Mouse (Mus musculus) liver, embryonic 11.5 days (tissue): ENCODE results near the gene Cables2. TPM values are rescaled to one million over a fixed set of nuclear protein-coding genes. Genes with fewer than 3 reads are reported as not detected.

ENCODE experiments used
- ATAC-seq: fragments of 200-750 bp; cut with Nextera tagmentation; replicated peaks from 2 replicates; pipeline ENCODE4 v1.8.0; 2017; ENCODE audit warnings: moderate number of reproducible peaks, mild to moderate bottlenecking, moderate TSS enrichment, moderate library complexity; ENCODE audit not compliant: low FRiP score
- DNase-seq: peaks from one replicate; pipeline ENCODE4 v3.0.0-alpha.2; 2017; ENCODE audit warnings: low spot score
- H3K27ac ChIP-seq: fragments of 300-500 bp; sonication (generic); 2 replicates; pipeline ENCODE4 v1.5.1; 2014; ENCODE audit warnings: mild to moderate bottlenecking, low read depth, low read length, control low read depth
- H3K27me3 ChIP-seq: fragments of 300-500 bp; sonication (generic); replicated peaks from 2 replicates; pipeline ENCODE4 v1.6.1; 2014; ENCODE audit warnings: low read length, mixed read lengths; ENCODE audit not compliant: control insufficient read depth, insufficient read depth
- H3K36me3 ChIP-seq: fragments of 300-500 bp; sonication (generic); 2 replicates; pipeline ENCODE4 v1.6.1; 2014; ENCODE audit warnings: mild to moderate bottlenecking, low read length, moderate library complexity, mixed read lengths; ENCODE audit not compliant: control insufficient read depth, insufficient read depth
- H3K4me1 ChIP-seq: fragments of 300-500 bp; sonication (generic); replicated peaks from 2 replicates; pipeline ENCODE4 v1.6.1; 2014; ENCODE audit warnings: low read length, mixed read lengths; ENCODE audit not compliant: control insufficient read depth, insufficient read depth
- H3K4me2 ChIP-seq: fragments of 300-500 bp; sonication (generic); 2 replicates; pipeline ENCODE4 v1.6.1; 2014; ENCODE audit warnings: mild to moderate bottlenecking, control low read depth, moderate library complexity
- H3K4me3 ChIP-seq: fragments of 300-500 bp; sonication (generic); 2 replicates; pipeline ENCODE4 v1.5.1; 2014; ENCODE audit warnings: low read depth, low read length, control low read depth
- H3K9ac ChIP-seq: fragments of 300-500 bp; sonication (generic); 2 replicates; pipeline ENCODE4 v1.6.1; 2014; ENCODE audit warnings: low read depth, low read length, control low read depth
- H3K9me3 ChIP-seq: fragments of 300-500 bp; sonication (generic); 2 replicates; pipeline ENCODE4 v1.6.1; 2016; ENCODE audit warnings: low read length, inconsistent platforms, mixed read lengths; ENCODE audit not compliant: control insufficient read depth
- WGBS: fragments of 180-500 bp; shearing (Covaris S2); extraction: QIAGEN DNeasy Blood & Tissue Kit; methylation state at CpG from one replicate; pipeline ENCODE4 v1.1.7; 2014; 5-methylcytosine and 5-hydroxymethylcytosine counted together
- polyA plus RNA-seq: library from polyadenylated mRNA; unstranded; fragments of >200 nt; fragmentation: Nextera tagmentation; extraction: Ambion mirVana; gene quantifications from 2 replicates; pipeline ENCODE4 v1.2.1, GENCODE M21; 2014

Cables2 gene
- polyA plus RNA-seq, 1 experiment from 2014 or later: 9.4 TPM

- Histone ChIP-seq H3K27ac (no peak overlapping the region), H3K4me3 (no peak overlapping the region), H3K4me1 (peaks cover 16% of the 10 kb centered on the region), H3K4me2 (no peak overlapping the region), H3K36me3 (no peaks in the 10 kb centered on the region), H3K27me3 (peaks cover 34% of the 10 kb centered on the region), H3K9ac (no peak overlapping the region), H3K9me3 (no peaks in the 10 kb centered on the region)
- WGBS: 92% methylated on average over 9 of the region's 9 CpGs
- ATAC-seq (no peak), DNase-seq (no peak)
Observed at GRCm38 (mm10) chr2:180221051-180221450, 52.2 kb downstream of the Cables2 start.

- no peak overlapping the region for H3K4me3 ChIP-seq
- no peak for ATAC-seq
- H3K27me3 ChIP-seq: peaks cover 26% of the 10 kb centered on the region
- H3K9ac ChIP-seq: no peak overlapping the region
- no peak for DNase-seq
- 60% methylated on average over 9 of the region's 9 CpGs for WGBS
- no peak overlapping the region for H3K4me2 ChIP-seq
- peaks cover 17% of the 10 kb centered on the region for H3K4me1 ChIP-seq
- no peak overlapping the region for H3K27ac ChIP-seq
- no peaks in the 10 kb centered on the region for H3K36me3 ChIP-seq
- no peaks in the 10 kb centered on the region for H3K9me3 ChIP-seq
Observed at GRCm38 (mm10) chr2:180220165-180220564, 53.1 kb downstream of the Cables2 start.

- no peak for ATAC-seq
- Histone ChIP-seq H3K36me3 (no peaks in the 10 kb centered on the region), H3K27ac (peak overlapping the region; percentile 13; the same call in 1 of the 2 replicates)
Observed at GRCm38 (mm10) chr2:180219145-180219943, 54.0 kb downstream of the Cables2 start.

GRCm38 (mm10) chr2:180218677-180219076 lies 54.6 kb downstream of the Cables2 start:
- Histone ChIP-seq H3K27ac (peak overlapping the region; percentile 13; the same call in 1 of the 2 replicates), H3K9me3 (no peaks in the 10 kb centered on the region), H3K4me2 (no peak overlapping the region), H3K36me3 (0 out of 2 replicates have a peak, but pooled peaks cover 2% of the 10 kb centered on the region), H3K4me3 (no peak overlapping the region), H3K4me1 (peaks cover 26% of the 10 kb centered on the region), H3K27me3 (peaks cover 11% of the 10 kb centered on the region), H3K9ac (no peak overlapping the region; the same call in 1 of the 2 replicates)
- WGBS: 40% methylated on average over 5 of the region's 5 CpGs
- ATAC-seq: no peak
- no peak for DNase-seq

More at GRCm38 (mm10) chr2:180219145-180219943, 54.0 kb downstream of the Cables2 start:
- Histone ChIP-seq H3K4me2 (no peak overlapping the region), H3K4me1 (peaks cover 24% of the 10 kb centered on the region), H3K9ac (no peak overlapping the region), H3K9me3 (no peaks in the 10 kb centered on the region), H3K27me3 (peaks cover 17% of the 10 kb centered on the region), H3K4me3 (no peak overlapping the region)
- no peak for DNase-seq
- WGBS: 81% methylated on average over 15 of the region's 15 CpGs

- no peak overlapping the region for H3K4me2 ChIP-seq
- no peak overlapping the region; the same call in 1 of the 2 replicates for H3K9ac ChIP-seq
- ATAC-seq (no peak), DNase-seq (no peak)
- WGBS: 31% methylated on average over 3 of the region's 3 CpGs
- no peak overlapping the region for H3K27ac ChIP-seq
- no peak overlapping the region for H3K4me3 ChIP-seq
- peaks cover 7% of the 10 kb centered on the region; the same call in 1 of the 2 replicates for H3K27me3 ChIP-seq
- no peaks in the 10 kb centered on the region for H3K9me3 ChIP-seq
- H3K4me1 ChIP-seq: peaks cover 26% of the 10 kb centered on the region
- 0 out of 2 replicates have a peak, but pooled peaks cover 2% of the 10 kb centered on the region for H3K36me3 ChIP-seq
Observed at GRCm38 (mm10) chr2:180218241-180218640, 55.1 kb downstream of the Cables2 start.

- Histone ChIP-seq H3K27ac (no peak overlapping the region), H3K36me3 (0 out of 2 replicates have a peak, but pooled peaks cover 2% of the 10 kb centered on the region), H3K27me3 (peaks cover 4% of the 10 kb centered on the region; the same call in 1 of the 2 replicates), H3K4me2 (no peak overlapping the region), H3K9ac (no peak overlapping the region), H3K4me3 (no peak overlapping the region), H3K9me3 (no peaks in the 10 kb centered on the region), H3K4me1 (peaks cover 26% of the 10 kb centered on the region)
- 80% methylated on average over 8 of the region's 8 CpGs for WGBS
- DNase-seq (no peak), ATAC-seq (no peak)
Observed at GRCm38 (mm10) chr2:180217587-180217986, 55.7 kb downstream of the Cables2 start.

GRCm38 (mm10) chr2:180216921-180217320 lies 56.4 kb downstream of the Cables2 start:
- Histone ChIP-seq H3K4me1 (peaks cover 20% of the 10 kb centered on the region), H3K27ac (no peak overlapping the region), H3K36me3 (0 out of 2 replicates have a peak, but pooled peaks cover 2% of the 10 kb centered on the region), H3K4me2 (no peak overlapping the region), H3K9me3 (no peaks in the 10 kb centered on the region; the same call in 1 of the 2 replicates), H3K4me3 (no peak overlapping the region), H3K27me3 (0 out of 2 replicates have a peak, but pooled peaks cover 4% of the 10 kb centered on the region), H3K9ac (no peak overlapping the region)
- 40% methylated on average over 5 of the region's 5 CpGs for WGBS
- DNase-seq (no peak), ATAC-seq (no peak)

- no peak overlapping the region for H3K27ac ChIP-seq
- 0 out of 2 replicates have a peak, but pooled peaks cover 4% of the 10 kb centered on the region for H3K27me3 ChIP-seq
- no peak overlapping the region for H3K9ac ChIP-seq
- no peak for DNase-seq
- 71% methylated on average over 6 of the region's 6 CpGs for WGBS
- ATAC-seq: peak; percentile 24; the same call in 1 of the 2 replicates
- no peak overlapping the region for H3K4me2 ChIP-seq
- 0 out of 2 replicates have a peak, but pooled peaks cover 2% of the 10 kb centered on the region for H3K36me3 ChIP-seq
- no peak overlapping the region for H3K4me3 ChIP-seq
- no peaks in the 10 kb centered on the region; the same call in 1 of the 2 replicates for H3K9me3 ChIP-seq
- H3K4me1 ChIP-seq: peaks cover 18% of the 10 kb centered on the region
Observed at GRCm38 (mm10) chr2:180215951-180216350, 57.3 kb downstream of the Cables2 start.
